Mouse (Mus musculus): Measurements from ENCODE around the gene Faap100.

DNA sequence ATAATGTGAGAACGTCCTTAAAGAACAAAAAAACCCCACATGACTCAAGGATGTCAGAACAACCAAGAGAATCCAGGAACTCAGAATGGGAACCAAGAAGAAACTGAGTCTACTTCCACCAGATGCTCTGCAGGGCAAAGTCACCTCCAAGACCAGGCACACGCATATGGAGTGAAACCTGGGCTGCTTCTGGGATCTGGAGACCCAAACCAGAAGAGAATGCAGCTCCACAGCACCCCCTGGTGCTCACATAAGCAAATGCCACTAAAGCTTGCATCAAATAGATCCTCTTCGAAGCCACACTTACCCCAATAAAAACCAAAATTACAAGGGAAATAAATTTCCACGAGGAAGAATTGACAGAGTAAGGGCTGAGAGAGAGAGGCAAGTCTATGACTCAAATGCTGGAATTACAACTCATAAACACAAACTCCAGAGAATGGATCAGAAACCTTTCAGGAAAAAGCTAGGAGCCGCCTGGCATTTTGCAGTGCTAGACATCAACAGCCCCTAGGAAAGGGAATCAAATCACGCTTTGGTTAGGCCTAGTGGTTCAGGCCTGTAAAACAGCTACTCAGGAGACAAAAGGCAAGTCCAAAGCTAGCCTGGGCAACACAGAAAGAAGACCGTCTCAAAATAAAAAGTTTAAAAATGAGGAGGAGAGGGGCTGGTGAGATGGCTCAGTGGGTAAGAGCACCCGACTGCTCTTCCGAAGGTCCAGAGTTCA, 45.2 kb upstream of the Faap100 start:
- TF ChIP-seq CTCF (IDR thresholded peaks at IDR 0.05; ENCODE audit: low read depth, low read length): peak; percentile 63
- TF ChIP-seq POLR2A (IDR thresholded peaks at IDR 0.05; ENCODE audit: insufficient read depth, low read length): no peak
- TF ChIP-seq EP300 (IDR thresholded peaks at IDR 0.05; ENCODE audit: insufficient read depth, low read depth, low read length): no peak

Measured in ES-Bruce4 (cell line).